Comparison of ENCODE assay signal across 18 mouse cellular contexts in genomic region chr1:97366541-97366940, GRCm38 (mm10).
"Had no signal": no experiment of that assay in that cellular context is flagged by ENCODE, and none has a peak within 500 bp of the region (broad histone marks: within the 10 kb centered on the region; RNA-seq: fewer than 3 reads in every experiment).

No protein-coding gene starts in this region.

- H3K9ac ChIP-seq: lung, embryonic 14.5 days; midbrain, embryonic 12.5 days; neural tube, embryonic 13.5 days; neural tube, embryonic 15.5 days had no signal

- H3K27me3 ChIP-seq: midbrain, embryonic 12.5 days; neural tube, embryonic 13.5 days; neural tube, embryonic 15.5 days had no signal

- H3K27ac ChIP-seq: midbrain, embryonic 10.5 days; midbrain, embryonic 12.5 days; neural tube, embryonic 13.5 days; neural tube, embryonic 15.5 days had no signal

- DNase-seq: lung, embryonic 14.5 days; lung, postnatal 10 days; lung, postnatal 4 days; midbrain, embryonic 14.5 days; retina, postnatal 1 day; right cerebral cortex, adult 18-20 months; right cerebral cortex, postnatal 25 days; right cerebral cortex, postnatal 4 days; spleen, adult 18-20 months; thymus, adult 18-20 months; thymus, postnatal 14 days; thymus, postnatal 36 days had no signal

- H3K4me3 ChIP-seq: midbrain, embryonic 10.5 days; midbrain, embryonic 12.5 days; myocyte; neural tube, embryonic 13.5 days; neural tube, embryonic 15.5 days had no signal

- H3K4me1 ChIP-seq: midbrain, embryonic 10.5 days; midbrain, embryonic 12.5 days; neural tube, embryonic 13.5 days; neural tube, embryonic 15.5 days had no signal

- ATAC-seq: midbrain, embryonic 16.5 days had no signal

- H3K4me2 ChIP-seq: lung, embryonic 14.5 days; midbrain, embryonic 12.5 days; neural tube, embryonic 13.5 days; neural tube, embryonic 15.5 days had no signal

- H3K36me3 ChIP-seq: midbrain, embryonic 10.5 days; midbrain, embryonic 12.5 days; neural tube, embryonic 13.5 days; neural tube, embryonic 15.5 days had no signal

- H3K9me3 ChIP-seq: midbrain, embryonic 10.5 days; midbrain, embryonic 12.5 days; neural tube, embryonic 13.5 days; neural tube, embryonic 15.5 days had no signal
